Mouse (Mus musculus) lung, postnatal 36 days (tissue): Measurements from ENCODE around the gene Vmn1r177.
"Not testable (repeated sequence)": the region's sequence is repeated elsewhere in the genome, so short reads cannot be mapped to it uniquely, and the experiment has no call there.

ENCODE experiments used
- DNase-seq: peaks from one replicate; pipeline ENCODE4 v3.0.0; 2022; ENCODE audit warnings: mixed read lengths

Gene Vmn1r177

GRCm38 (mm10) chr7:23866349-23866748 lies at the start of gene Vmn1r177:
TSS of gene Vmn1r177 (minus strand) at chr7:23866449.
- not testable (repeated sequence) for DNase-seq

- no peak for DNase-seq
Measured at GRCm38 (mm10) chr7:23891709-23892108, 25.5 kb upstream of the Vmn1r177 start, which contains the start of gene Vmn1r178. TSS of gene Vmn1r178 (plus strand) at chr7:23892009.

GRCm38 (mm10) chr7:23876918-23877317 lies 10.7 kb upstream of the Vmn1r177 start:
- DNase-seq, result not testable (repeated sequence)

- not testable (repeated sequence) for DNase-seq
Measured at GRCm38 (mm10) chr7:23837272-23837671, 29.0 kb downstream of the Vmn1r177 start, which contains the start of gene Vmn1r176. TSS of gene Vmn1r176 (minus strand) at chr7:23837372.
